Mouse (Mus musculus) hindbrain, embryonic 13.5 days (tissue): ENCODE measurements around the gene Fcgr1. TPM values are rescaled to one million over a fixed set of nuclear protein-coding genes. Genes with fewer than 3 reads are reported as not detected.
"Not testable (repeated sequence)": the region's sequence is repeated elsewhere in the genome, so short reads cannot be mapped to it uniquely, and the experiment has no call there.

Source experiments
- ATAC-seq: fragments of 200-750 bp; cut with Nextera tagmentation; 2 replicates; pipeline ENCODE4 v1.8.0; 2017; ENCODE audit warnings: moderate TSS enrichment; ENCODE audit not compliant: low FRiP score
- H3K27ac ChIP-seq: fragments of 300-500 bp; sonication (generic); 2 replicates; pipeline ENCODE4 v1.5.1; 2015; ENCODE audit warnings: inconsistent platforms, mild to moderate bottlenecking, moderate library complexity
- H3K27me3 ChIP-seq: fragments of 300-500 bp; sonication (generic); 2 replicates; pipeline ENCODE4 v1.6.1; 2015; ENCODE audit warnings: mild to moderate bottlenecking, inconsistent platforms
- H3K36me3 ChIP-seq: fragments of 300-500 bp; sonication (generic); 2 replicates; pipeline ENCODE4 v1.6.1; 2015; ENCODE audit warnings: mild to moderate bottlenecking, inconsistent platforms
- H3K4me1 ChIP-seq: fragments of 300-500 bp; sonication (generic); replicated peaks from 2 replicates; pipeline ENCODE4 v1.6.1; 2015; ENCODE audit warnings: inconsistent platforms
- H3K4me2 ChIP-seq: fragments of 300-500 bp; sonication (generic); 2 replicates; pipeline ENCODE4 v1.6.1; 2015; ENCODE audit warnings: inconsistent platforms, mild to moderate bottlenecking, moderate library complexity
- H3K4me3 ChIP-seq: fragments of 300-500 bp; sonication (generic); 2 replicates; pipeline ENCODE4 v1.5.1; 2015; ENCODE audit warnings: mild to moderate bottlenecking, inconsistent platforms
- H3K9ac ChIP-seq: fragments of 300-500 bp; sonication (generic); 2 replicates; pipeline ENCODE4 v1.6.1; 2015; ENCODE audit warnings: mild to moderate bottlenecking, inconsistent platforms
- H3K9me3 ChIP-seq: fragments of 300-500 bp; sonication (generic); 2 replicates; pipeline ENCODE4 v1.6.1; 2016; ENCODE audit warnings: inconsistent platforms
- WGBS: fragments of 180-500 bp; shearing (Covaris S2); methylation state at CpG from one replicate; pipeline ENCODE4 v1.1.7; 2015; 5-methylcytosine and 5-hydroxymethylcytosine counted together
- polyA plus RNA-seq: library from polyadenylated mRNA; unstranded; fragments of >200 nt; fragmentation: Nextera tagmentation; extraction: Ambion mirVana; gene quantifications from 2 replicates; pipeline ENCODE4 v1.2.1, GENCODE M21; 2015

Gene Fcgr1
- polyA plus RNA-seq, 1 experiment from 2014 or later: 1.5 TPM

GRCm38 (mm10) chr3:96333396-96334174 lies 39.8 kb upstream of the Fcgr1 start:
- H3K9me3 ChIP-seq: no peaks in the 10 kb centered on the region
- peak overlapping the region; percentile 19; the same call in 1 of the 2 replicates for H3K4me2 ChIP-seq
- peaks cover 98% of the 10 kb centered on the region for H3K27me3 ChIP-seq
- no peak for ATAC-seq
- H3K9ac ChIP-seq: no peak overlapping the region
- no peaks in the 10 kb centered on the region; the same call in 1 of the 2 replicates for H3K4me1 ChIP-seq
- H3K36me3 ChIP-seq: no peaks in the 10 kb centered on the region
- H3K4me3 ChIP-seq: no peak overlapping the region
- WGBS: 2% methylated on average over 25 of the region's 25 CpGs
- no peak overlapping the region for H3K27ac ChIP-seq

DNA sequence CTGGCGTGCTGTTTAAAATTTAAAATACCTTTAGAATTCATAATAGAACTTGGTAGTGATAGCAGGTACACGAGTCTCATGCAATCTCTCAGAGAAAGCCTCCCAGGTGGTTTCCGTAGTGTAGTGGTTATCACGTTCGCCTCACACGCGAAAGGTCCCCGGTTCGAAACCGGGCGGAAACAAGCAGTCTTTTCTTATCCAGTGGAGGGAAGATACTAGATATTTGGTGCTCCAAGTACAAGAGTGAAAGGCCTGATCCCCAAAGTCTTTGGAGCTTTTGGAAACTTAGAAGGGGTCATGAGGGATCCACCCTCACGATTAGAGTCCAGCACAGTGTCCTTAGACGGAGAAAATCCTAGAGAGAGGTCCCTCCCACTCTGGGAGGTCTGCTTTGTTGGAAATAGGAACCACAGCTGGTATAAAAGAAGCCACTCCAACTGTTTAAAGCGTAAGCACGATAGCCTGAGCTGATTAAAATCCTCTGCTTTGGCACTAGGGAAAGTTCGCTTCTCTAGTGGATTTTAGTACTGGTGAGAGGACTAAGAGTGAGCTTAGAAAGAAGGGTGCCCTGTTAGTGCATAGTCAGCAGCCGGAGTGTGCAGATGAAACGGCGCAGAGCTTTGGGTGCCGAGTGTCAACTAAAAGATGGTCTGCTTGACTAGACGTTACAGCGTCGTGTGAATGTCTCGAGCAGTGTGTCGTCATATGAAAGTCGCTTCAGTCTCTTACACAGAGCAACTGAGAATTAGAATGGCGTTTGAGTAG lies 39.0 kb upstream of the Fcgr1 start:
- Histone ChIP-seq H3K9me3 (no peaks in the 10 kb centered on the region), H3K36me3 (no peaks in the 10 kb centered on the region), H3K4me1 (peaks cover under 1% of the 10 kb centered on the region), H3K27me3 (peaks cover 96% of the 10 kb centered on the region), H3K9ac (no peak overlapping the region), H3K27ac (no peak overlapping the region), H3K4me2 (no peak overlapping the region), H3K4me3 (no peak overlapping the region)
- 3% methylated on average over 27 of the region's 27 CpGs for WGBS
- no peak for ATAC-seq

DNA sequence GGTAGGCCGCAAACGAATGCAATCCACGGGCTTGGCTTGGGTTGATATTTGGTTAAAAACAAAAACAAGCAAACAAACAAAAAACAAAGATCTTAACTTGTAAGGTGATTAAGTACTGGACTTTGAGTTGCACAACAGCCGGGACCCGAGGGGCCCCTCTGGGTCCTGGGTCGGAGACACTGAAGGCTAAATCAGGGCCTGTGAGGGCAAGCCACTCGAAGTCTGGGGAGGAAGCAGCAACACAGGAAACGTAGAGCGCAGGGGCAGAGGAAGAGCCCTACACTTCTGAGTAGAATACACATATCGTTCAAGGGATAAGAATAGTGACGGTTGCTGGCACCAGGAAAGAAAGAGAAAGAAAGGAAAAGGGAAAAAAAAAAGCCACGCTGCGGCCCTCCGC lies 38.2 kb upstream of the Fcgr1 start:
- ATAC-seq: no peak
- Histone ChIP-seq H3K4me3 (no peak overlapping the region), H3K27me3 (peaks cover 95% of the 10 kb centered on the region), H3K9ac (no peak overlapping the region), H3K27ac (no peak overlapping the region), H3K4me1 (peaks cover 3% of the 10 kb centered on the region), H3K9me3 (no peaks in the 10 kb centered on the region), H3K4me2 (no peak overlapping the region), H3K36me3 (no peaks in the 10 kb centered on the region)
- 21% methylated on average over 14 of the region's 14 CpGs for WGBS

GRCm38 (mm10) chr3:96331438-96331837 lies 37.7 kb upstream of the Fcgr1 start:
- 69% methylated on average over 7 of the region's 7 CpGs for WGBS
- ATAC-seq: no peak
- peaks cover 3% of the 10 kb centered on the region for H3K4me1 ChIP-seq

GRCm38 (mm10) chr3:96330603-96331002 lies 36.8 kb upstream of the Fcgr1 start:
- 64% methylated on average over 7 of the region's 7 CpGs for WGBS
- Histone ChIP-seq H3K9me3 (no peaks in the 10 kb centered on the region), H3K4me2 (no peak overlapping the region), H3K4me3 (no peak overlapping the region), H3K27me3 (peaks cover 95% of the 10 kb centered on the region), H3K27ac (no peak overlapping the region), H3K4me1 (peaks cover 3% of the 10 kb centered on the region), H3K9ac (no peak overlapping the region), H3K36me3 (no peaks in the 10 kb centered on the region)
- no peak for ATAC-seq

More at GRCm38 (mm10) chr3:96331438-96331837, 37.7 kb upstream of the Fcgr1 start:
- Histone ChIP-seq H3K9me3 (no peaks in the 10 kb centered on the region), H3K4me2 (no peak overlapping the region), H3K27me3 (peaks cover 95% of the 10 kb centered on the region), H3K27ac (no peak overlapping the region), H3K4me3 (no peak overlapping the region), H3K9ac (no peak overlapping the region), H3K36me3 (no peaks in the 10 kb centered on the region)

DNA sequence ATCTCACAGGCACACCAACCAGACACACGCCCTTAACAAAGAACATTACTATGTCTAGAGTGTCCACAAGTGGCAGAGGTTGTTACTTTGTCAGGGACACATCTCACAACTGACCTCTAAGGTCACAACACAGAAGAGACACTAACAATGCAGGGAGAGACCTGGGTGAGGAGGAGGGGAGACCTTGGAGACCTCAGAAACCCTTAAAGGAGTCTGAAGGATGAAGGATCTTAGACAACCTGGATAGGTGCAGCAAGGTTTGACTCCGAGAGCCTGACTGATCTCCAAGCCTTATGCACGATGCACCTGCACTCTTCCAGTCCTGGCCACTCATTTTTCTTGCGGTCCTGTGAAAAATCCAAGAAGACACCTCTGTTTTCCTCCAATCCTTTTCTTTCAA lies 36.4 kb upstream of the Fcgr1 start:
- Histone ChIP-seq H3K4me2 (no peak overlapping the region), H3K4me3 (no peak overlapping the region), H3K9ac (no peak overlapping the region), H3K9me3 (no peaks in the 10 kb centered on the region), H3K27ac (no peak overlapping the region), H3K4me1 (peaks cover 3% of the 10 kb centered on the region), H3K27me3 (peaks cover 95% of the 10 kb centered on the region), H3K36me3 (no peaks in the 10 kb centered on the region)
- 89% methylated on average over 4 of the region's 4 CpGs for WGBS
- ATAC-seq: no peak

- Histone ChIP-seq H3K4me1 (peaks cover 3% of the 10 kb centered on the region), H3K4me2 (peak overlapping the region; percentile 53)
- WGBS: 20% methylated on average over 15 of the region's 15 CpGs
These were observed 35.1 kb upstream of the Fcgr1 start for GRCm38 (mm10) chr3:96328730-96329387.

DNA sequence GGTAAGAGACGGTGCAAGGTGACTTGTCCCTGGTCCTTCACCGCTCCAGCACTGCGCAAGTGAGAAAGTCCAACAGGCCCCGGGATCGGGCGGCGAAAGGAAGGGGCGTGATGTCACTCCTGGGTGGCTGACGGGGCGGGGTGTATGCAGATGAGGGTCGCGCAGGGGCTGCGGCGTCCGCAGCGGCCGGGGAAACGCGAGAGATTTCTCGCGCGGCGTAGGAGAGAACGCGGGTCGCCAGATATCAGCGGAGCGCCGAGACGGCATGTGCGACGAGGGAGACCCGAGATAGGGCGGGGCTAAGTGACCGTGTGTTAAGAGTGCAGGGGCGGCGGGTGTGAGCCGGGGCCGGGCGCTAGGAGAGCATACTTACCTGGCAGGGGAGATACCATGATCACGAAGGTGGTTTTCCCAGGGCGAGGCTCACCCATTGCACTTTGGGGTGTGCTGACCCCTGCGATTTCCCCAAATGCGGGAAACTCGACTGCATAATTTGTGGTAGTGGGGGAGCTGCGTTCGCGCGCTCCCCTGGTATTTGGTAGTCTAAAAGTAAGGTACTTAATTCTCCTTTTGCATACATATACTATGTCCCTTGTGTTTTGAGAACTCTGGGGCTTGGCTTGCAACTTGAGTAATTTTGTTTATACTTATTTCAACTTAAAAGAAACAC lies 34.4 kb upstream of the Fcgr1 start:
- Histone ChIP-seq H3K4me2 (peak overlapping the region; percentile 53), H3K4me3 (peak overlapping the region; percentile 31), H3K27me3 (peaks cover 95% of the 10 kb centered on the region)
- H3K9ac ChIP-seq, H3K9me3 ChIP-seq, H3K4me1 ChIP-seq, H3K36me3 ChIP-seq, H3K27ac ChIP-seq: not testable (repeated sequence)
- ATAC-seq: peak; percentile 75
- WGBS: 1% methylated on average over 48 of the region's 49 CpGs

More at GRCm38 (mm10) chr3:96328730-96329387, 35.1 kb upstream of the Fcgr1 start:
- no peak overlapping the region for H3K9ac ChIP-seq
- H3K4me3 ChIP-seq: no peak overlapping the region
- no peaks in the 10 kb centered on the region for H3K36me3 ChIP-seq
- no peak overlapping the region for H3K27ac ChIP-seq
- ATAC-seq: no peak
- no peaks in the 10 kb centered on the region for H3K9me3 ChIP-seq
- H3K27me3 ChIP-seq: peaks cover 95% of the 10 kb centered on the region

DNA sequence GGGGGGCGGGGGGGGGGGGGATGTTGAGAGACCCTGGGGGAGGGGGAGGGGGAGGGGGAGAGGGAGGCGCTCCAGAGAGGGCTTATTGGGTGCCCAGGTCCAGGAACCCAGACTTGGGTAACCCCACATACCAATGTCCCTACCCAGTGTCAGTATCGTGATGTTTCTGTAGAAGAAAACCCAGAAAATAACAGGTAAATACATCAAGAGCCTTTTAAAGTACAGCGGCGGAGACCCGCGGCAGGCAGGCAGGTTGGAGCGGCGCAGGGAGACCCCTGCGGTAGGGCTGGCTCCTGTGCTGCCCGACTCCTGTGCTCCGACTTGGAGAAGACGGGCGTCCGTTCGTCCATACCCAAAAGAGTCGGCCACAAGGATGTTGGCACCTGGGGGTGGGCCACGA lies 33.9 kb upstream of the Fcgr1 start:
- Histone ChIP-seq H3K4me3 (peak overlapping the region; percentile 31), H3K9me3 (no peaks in the 10 kb centered on the region), H3K4me2 (peak overlapping the region; percentile 53), H3K27ac (no peak overlapping the region), H3K27me3 (peaks cover 92% of the 10 kb centered on the region), H3K4me1 (peaks cover 3% of the 10 kb centered on the region), H3K9ac (no peak overlapping the region), H3K36me3 (no peaks in the 10 kb centered on the region)
- peak; percentile 54 for ATAC-seq
- under 1% methylated on average over 16 of the region's 18 CpGs for WGBS

- ATAC-seq: no peak
- no peaks in the 10 kb centered on the region for H3K9me3 ChIP-seq
- H3K9ac ChIP-seq: no peak overlapping the region
- under 1% methylated on average over 6 of the region's 6 CpGs for WGBS
- H3K4me2 ChIP-seq: no peak overlapping the region
- peaks cover 3% of the 10 kb centered on the region for H3K4me1 ChIP-seq
- peaks cover 92% of the 10 kb centered on the region for H3K27me3 ChIP-seq
- no peaks in the 10 kb centered on the region for H3K36me3 ChIP-seq
- H3K4me3 ChIP-seq: no peak overlapping the region
- H3K27ac ChIP-seq: no peak overlapping the region
These were observed 33.4 kb upstream of the Fcgr1 start for GRCm38 (mm10) chr3:96327131-96327530.

DNA sequence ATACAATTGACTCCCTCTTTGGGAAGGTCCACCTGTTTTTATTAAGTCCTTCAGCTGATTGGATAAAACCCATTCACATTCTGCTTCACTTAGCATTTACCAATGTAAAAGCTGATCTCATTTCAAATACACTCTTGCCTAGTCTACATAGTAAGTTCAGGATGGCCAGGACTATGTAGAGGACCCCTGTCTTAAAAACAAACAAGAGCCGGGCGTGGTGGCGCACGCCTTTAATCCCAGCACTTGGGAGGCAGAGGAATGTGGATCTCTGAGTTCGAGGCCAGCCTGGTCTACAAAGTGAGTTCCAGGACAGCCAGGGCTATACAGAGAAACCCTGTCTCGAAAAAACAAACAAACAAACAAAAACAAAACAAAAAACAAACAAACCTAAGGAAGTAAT lies 30.0 kb upstream of the Fcgr1 start:
- not testable (repeated sequence) for H3K36me3 ChIP-seq, H3K9me3 ChIP-seq, H3K9ac ChIP-seq, H3K4me2 ChIP-seq, H3K27ac ChIP-seq, H3K4me3 ChIP-seq, H3K4me1 ChIP-seq, ATAC-seq
- WGBS: 65% methylated on average over 6 of the region's 6 CpGs
- peaks cover 68% of the 10 kb centered on the region for H3K27me3 ChIP-seq

- ATAC-seq: no peak
- Histone ChIP-seq H3K36me3 (no peaks in the 10 kb centered on the region), H3K4me2 (no peak overlapping the region), H3K27me3 (peaks cover 59% of the 10 kb centered on the region), H3K4me1 (peaks cover under 1% of the 10 kb centered on the region; the same call in 1 of the 2 replicates), H3K4me3 (no peak overlapping the region), H3K9ac (no peak overlapping the region), H3K27ac (no peak overlapping the region), H3K9me3 (no peaks in the 10 kb centered on the region)
- 17% methylated on average over 10 of the region's 10 CpGs for WGBS
These were observed 28.8 kb upstream of the Fcgr1 start for GRCm38 (mm10) chr3:96322609-96323008.
